Mouse (Mus musculus) stomach, embryonic 14.5 days (tissue): Measurements from ENCODE around the gene Olfr157. TPM values are rescaled to one million over a fixed set of nuclear protein-coding genes. Genes with fewer than 3 reads are reported as not detected.

Experiments used
- ATAC-seq: fragments of 200-750 bp; cut with Nextera tagmentation; 2 replicates; pipeline ENCODE4 v1.8.0; 2017; ENCODE audit warnings: low read depth, moderate TSS enrichment; ENCODE audit not compliant: insufficient number of reproducible peaks, insufficient read depth, low FRiP score
- H3K27ac ChIP-seq: fragments of 300-500 bp; sonication (generic); 2 replicates; pipeline ENCODE4 v1.5.1; 2014; ENCODE audit warnings: mild to moderate bottlenecking, low read length, moderate library complexity, mixed read lengths
- H3K27me3 ChIP-seq: fragments of 300-500 bp; sonication (generic); 2 replicates; pipeline ENCODE4 v1.6.1; 2014; ENCODE audit warnings: low read length, control low read depth, mixed read lengths; ENCODE audit not compliant: control insufficient read depth, insufficient read depth
- H3K36me3 ChIP-seq: fragments of 300-500 bp; sonication (generic); 2 replicates; pipeline ENCODE4 v1.6.1; 2014; ENCODE audit warnings: mild to moderate bottlenecking, control low read depth, low read length, moderate library complexity, mixed read lengths; ENCODE audit not compliant: control insufficient read depth, insufficient read depth
- H3K4me1 ChIP-seq: fragments of 300-500 bp; sonication (generic); 2 replicates; pipeline ENCODE4 v1.6.1; 2014; ENCODE audit warnings: low read length, control low read depth, mixed read lengths; ENCODE audit not compliant: control insufficient read depth, insufficient read depth
- H3K4me2 ChIP-seq: fragments of 300-500 bp; sonication (generic); replicated peaks from 2 replicates; pipeline ENCODE4 v1.6.1; 2014; ENCODE audit warnings: low read depth, low read length, control low read depth
- H3K4me3 ChIP-seq: fragments of 300-500 bp; sonication (generic); 2 replicates; pipeline ENCODE4 v1.5.1; 2014; ENCODE audit warnings: low read depth, low read length, control low read depth
- H3K9ac ChIP-seq: fragments of 300-500 bp; sonication (generic); replicated peaks from 2 replicates; pipeline ENCODE4 v1.6.1; 2014; ENCODE audit warnings: low read depth, mild to moderate bottlenecking, control low read depth, low read length, moderate library complexity, mixed read lengths
- H3K9me3 ChIP-seq: fragments of 300-500 bp; sonication (generic); 2 replicates; pipeline ENCODE4 v1.6.1; 2016; ENCODE audit warnings: low read depth, low read length, control low read depth; ENCODE audit not compliant: control insufficient read depth
- WGBS: fragments of 180-500 bp; shearing (Covaris S2); extraction: QIAGEN DNeasy Blood & Tissue Kit; methylation state at CpG from one replicate; pipeline ENCODE4 v1.1.7; 2014; 5-methylcytosine and 5-hydroxymethylcytosine counted together
- polyA plus RNA-seq: library from polyadenylated mRNA; unstranded; fragments of >200 nt; fragmentation: Nextera tagmentation; extraction: Ambion mirVana; gene quantifications from 2 replicates; pipeline ENCODE4 v1.2.1, GENCODE M21; 2014

Olfr157 gene
- polyA plus RNA-seq, 1 experiment from 2014 or later: not detected

- Histone ChIP-seq H3K4me3 (no peak overlapping the region), H3K4me2 (no peak overlapping the region), H3K9ac (0 out of 2 replicates have a peak overlapping the region, but pooled peaks have one; percentile 11), H3K27ac (no peak overlapping the region), H3K9me3 (no peaks in the 10 kb centered on the region), H3K4me1 (0 out of 2 replicates have a peak, but pooled peaks cover 2% of the 10 kb centered on the region), H3K36me3 (no peaks in the 10 kb centered on the region), H3K27me3 (no peaks in the 10 kb centered on the region)
- ATAC-seq: no peak
- 72% methylated on average over 10 of the region's 10 CpGs for WGBS
Observed at GRCm38 (mm10) chr4:43869821-43870220, 29.8 kb upstream of the Olfr157 start.

DNA sequence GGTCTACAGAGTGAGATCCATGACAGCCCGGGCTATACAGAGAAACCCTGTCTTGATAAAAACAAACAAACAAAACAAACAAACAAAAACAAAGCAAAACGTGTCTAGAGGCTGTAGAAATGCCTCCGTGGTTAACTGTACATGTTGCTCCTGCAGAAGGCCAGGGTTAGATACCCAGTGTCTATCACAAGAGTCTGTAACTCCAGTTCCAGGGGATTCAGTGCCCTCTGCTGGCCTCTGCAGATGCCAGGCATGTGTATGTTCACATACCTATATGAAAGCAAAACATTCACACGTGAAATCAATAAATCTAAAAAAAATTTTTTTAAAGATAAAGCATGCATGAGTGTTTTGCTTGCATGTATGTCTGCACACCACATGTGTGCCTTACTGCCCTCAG, 23.3 kb upstream of the Olfr157 start:
- H3K27ac ChIP-seq: no peak overlapping the region
- H3K27me3 ChIP-seq: no peaks in the 10 kb centered on the region
- no peak for ATAC-seq
- no peaks in the 10 kb centered on the region for H3K36me3 ChIP-seq
- WGBS: 64% methylated on average over 4 of the region's 4 CpGs
- H3K9ac ChIP-seq: no peak overlapping the region
- H3K4me2 ChIP-seq: no peak overlapping the region
- H3K9me3 ChIP-seq: no peaks in the 10 kb centered on the region
- H3K4me1 ChIP-seq: no peaks in the 10 kb centered on the region
- no peak overlapping the region for H3K4me3 ChIP-seq

GRCm38 (mm10) chr4:43860744-43861519, 20.9 kb upstream of the Olfr157 start:
- Histone ChIP-seq H3K4me1 (no peaks in the 10 kb centered on the region), H3K4me2 (no peak overlapping the region), H3K4me3 (no peak overlapping the region), H3K27me3 (no peaks in the 10 kb centered on the region), H3K9ac (no peak overlapping the region), H3K9me3 (no peaks in the 10 kb centered on the region), H3K36me3 (no peaks in the 10 kb centered on the region), H3K27ac (no peak overlapping the region)
- WGBS: 17% methylated on average over 14 of the region's 14 CpGs
- ATAC-seq: no peak

GRCm38 (mm10) chr4:43859886-43860285, 19.9 kb upstream of the Olfr157 start:
- Histone ChIP-seq H3K4me1 (no peaks in the 10 kb centered on the region), H3K36me3 (no peaks in the 10 kb centered on the region), H3K4me3 (no peak overlapping the region), H3K9me3 (no peaks in the 10 kb centered on the region), H3K27ac (no peak overlapping the region), H3K4me2 (no peak overlapping the region), H3K27me3 (no peaks in the 10 kb centered on the region), H3K9ac (no peak overlapping the region)
- WGBS: 66% methylated on average over 10 of the region's 10 CpGs
- ATAC-seq: no peak

GRCm38 (mm10) chr4:43854101-43854500, 14.1 kb upstream of the Olfr157 start:
- Histone ChIP-seq H3K27ac (no peak overlapping the region), H3K4me2 (no peak overlapping the region), H3K9me3 (no peaks in the 10 kb centered on the region), H3K9ac (no peak overlapping the region), H3K4me1 (no peaks in the 10 kb centered on the region), H3K27me3 (no peaks in the 10 kb centered on the region), H3K4me3 (no peak overlapping the region), H3K36me3 (no peaks in the 10 kb centered on the region)
- WGBS: 62% methylated on average over 8 of the region's 8 CpGs
- no peak for ATAC-seq

- Histone ChIP-seq H3K36me3 (no peaks in the 10 kb centered on the region), H3K27me3 (no peaks in the 10 kb centered on the region), H3K4me2 (no peak within 1 kb of the TSS), H3K4me3 (no peak within 1 kb of the TSS), H3K4me1 (no peaks in the 10 kb centered on the region), H3K9me3 (no peaks in the 10 kb centered on the region), H3K27ac (no peak within 1 kb of the TSS), H3K9ac (no peak within 1 kb of the TSS)
- 79% methylated on average over 6 of the region's 6 CpGs for WGBS
- ATAC-seq: no peak
Observed at GRCm38 (mm10) chr4:43851265-43851664, 11.3 kb upstream of the Olfr157 start, which contains the start of gene Olfr155. Gene Olfr155 (plus strand): TSS chr4:43851565.

DNA sequence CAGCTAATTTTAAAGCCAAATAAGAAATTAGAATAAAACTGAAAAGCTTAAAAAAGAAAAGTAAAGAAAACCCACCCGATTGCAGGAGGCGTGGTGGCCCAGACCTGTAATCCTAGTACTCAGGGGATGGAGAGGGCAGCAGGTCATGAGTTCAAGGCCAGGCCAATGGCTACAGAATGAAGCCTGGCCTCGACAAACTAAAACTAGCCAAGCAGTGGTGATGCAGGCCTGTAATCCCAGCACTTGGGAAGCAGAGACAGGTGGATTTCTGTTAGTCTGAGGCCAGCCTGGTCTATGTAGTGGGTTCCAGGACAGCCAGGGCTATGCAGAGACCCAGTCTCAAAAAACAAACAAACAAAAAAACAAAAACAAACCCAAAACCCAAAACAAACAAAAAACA, 1.7 kb downstream of the Olfr157 start:
- 63% methylated on average over 3 of the region's 3 CpGs for WGBS
- no peak overlapping the region for H3K27ac ChIP-seq
- no peaks in the 10 kb centered on the region for H3K36me3 ChIP-seq

GRCm38 (mm10) chr4:43834749-43835148, 5.3 kb downstream of the Olfr157 start:
- Histone ChIP-seq H3K4me3 (no peak overlapping the region), H3K27me3 (no peaks in the 10 kb centered on the region), H3K9me3 (no peaks in the 10 kb centered on the region), H3K36me3 (no peaks in the 10 kb centered on the region), H3K27ac (no peak overlapping the region), H3K4me1 (no peaks in the 10 kb centered on the region), H3K4me2 (no peak overlapping the region), H3K9ac (no peak overlapping the region)
- no peak for ATAC-seq
- WGBS: 62% methylated on average over 4 of the region's 4 CpGs

More for the DNA sequence above, 1.7 kb downstream of the Olfr157 start:
- Histone ChIP-seq H3K4me1 (no peaks in the 10 kb centered on the region), H3K4me3 (no peak overlapping the region), H3K27me3 (no peaks in the 10 kb centered on the region), H3K9ac (no peak overlapping the region), H3K4me2 (no peak overlapping the region), H3K9me3 (no peaks in the 10 kb centered on the region)
- no peak for ATAC-seq

GRCm38 (mm10) chr4:43833752-43834151, 6.2 kb downstream of the Olfr157 start:
- no peak overlapping the region for H3K4me3 ChIP-seq
- no peak for ATAC-seq
- no peaks in the 10 kb centered on the region for H3K4me1 ChIP-seq
- H3K36me3 ChIP-seq: no peaks in the 10 kb centered on the region
- no peak overlapping the region for H3K9ac ChIP-seq
- 71% methylated on average over 5 of the region's 5 CpGs for WGBS
- no peak overlapping the region for H3K27ac ChIP-seq
- H3K4me2 ChIP-seq: no peak overlapping the region
- H3K27me3 ChIP-seq: no peaks in the 10 kb centered on the region
- H3K9me3 ChIP-seq: no peaks in the 10 kb centered on the region
